Mouse (Mus musculus) embryonic facial prominence, embryonic 15.5 days (tissue): ENCODE measurements around the gene Copa. TPM values are rescaled to one million over a fixed set of nuclear protein-coding genes. Genes with fewer than 3 reads are reported as not detected.

ENCODE experiments used
- ATAC-seq: fragments of 200-750 bp; cut with Nextera tagmentation; 2 replicates; pipeline ENCODE4 v1.8.0; 2017; ENCODE audit warnings: low read depth, moderate TSS enrichment; ENCODE audit not compliant: insufficient number of reproducible peaks, low FRiP score, low TSS enrichment
- H3K27ac ChIP-seq: fragments of 300-500 bp; sonication (generic); replicated peaks from 2 replicates; pipeline ENCODE4 v1.5.1; 2015; ENCODE audit warnings: mild to moderate bottlenecking, inconsistent platforms
- H3K27me3 ChIP-seq: fragments of 300-500 bp; sonication (generic); 2 replicates; pipeline ENCODE4 v1.6.1; 2015; ENCODE audit warnings: inconsistent platforms
- H3K36me3 ChIP-seq: fragments of 300-500 bp; sonication (generic); 2 replicates; pipeline ENCODE4 v1.6.1; 2015; ENCODE audit warnings: mild to moderate bottlenecking, inconsistent platforms
- H3K4me1 ChIP-seq: fragments of 300-500 bp; sonication (generic); 2 replicates; pipeline ENCODE4 v1.6.1; 2015; ENCODE audit warnings: inconsistent platforms
- H3K4me2 ChIP-seq: fragments of 300-500 bp; sonication (generic); replicated peaks from 2 replicates; pipeline ENCODE4 v1.6.1; 2015; ENCODE audit warnings: mild to moderate bottlenecking, inconsistent platforms
- H3K4me3 ChIP-seq: fragments of 300-500 bp; sonication (generic); replicated peaks from 2 replicates; pipeline ENCODE4 v1.5.1; 2015; ENCODE audit warnings: mild to moderate bottlenecking, inconsistent platforms
- H3K9ac ChIP-seq: fragments of 300-500 bp; sonication (generic); 2 replicates; pipeline ENCODE4 v1.6.1; 2015; ENCODE audit warnings: inconsistent platforms
- H3K9me3 ChIP-seq: fragments of 300-500 bp; sonication (generic); replicated peaks from 2 replicates; pipeline ENCODE4 v1.6.1; 2016; ENCODE audit warnings: inconsistent platforms
- WGBS: fragments of 180-500 bp; shearing (Covaris S2); methylation state at CpG from one replicate; pipeline ENCODE4 v1.1.7; 2015; 5-methylcytosine and 5-hydroxymethylcytosine counted together
- polyA plus RNA-seq: library from polyadenylated mRNA; unstranded; fragments of >200 nt; fragmentation: Nextera tagmentation; extraction: Ambion mirVana; gene quantifications from 2 replicates; pipeline ENCODE4 v1.2.1, GENCODE M21; 2015

Gene Copa
- polyA plus RNA-seq, 1 experiment from 2014 or later = 235 TPM

DNA sequence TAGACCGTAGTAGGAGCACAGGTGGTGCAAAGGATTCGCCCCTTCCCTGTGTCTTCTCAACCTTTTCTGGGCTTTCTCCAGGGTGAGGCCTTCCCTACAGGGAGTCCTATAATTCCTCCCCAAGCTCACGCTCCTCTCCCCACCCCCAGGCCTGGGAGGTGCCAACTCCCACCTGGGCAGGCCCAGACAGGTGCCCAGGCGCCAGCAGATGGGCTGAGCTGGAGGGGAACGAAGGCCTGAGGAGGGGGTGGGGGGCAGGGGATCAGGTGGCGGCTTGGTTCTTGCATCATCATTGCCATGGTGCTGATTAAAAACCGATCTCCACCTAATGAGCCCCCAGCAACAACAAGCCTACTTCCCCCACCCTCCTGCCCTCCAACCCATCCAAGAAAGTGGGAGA, 23.5 kb upstream of the Copa start:
- ATAC-seq = peak; percentile 64
- Histone ChIP-seq H3K36me3 (no peaks in the 10 kb centered on the region), H3K9ac (no peak overlapping the region), H3K4me2 (no peak overlapping the region), H3K9me3 (no peaks in the 10 kb centered on the region), H3K4me3 (no peak overlapping the region), H3K27ac (no peak overlapping the region), H3K27me3 (peaks cover 31% of the 10 kb centered on the region), H3K4me1 (peaks cover 22% of the 10 kb centered on the region)
- WGBS = 39% methylated on average over 7 of the region's 7 CpGs

DNA sequence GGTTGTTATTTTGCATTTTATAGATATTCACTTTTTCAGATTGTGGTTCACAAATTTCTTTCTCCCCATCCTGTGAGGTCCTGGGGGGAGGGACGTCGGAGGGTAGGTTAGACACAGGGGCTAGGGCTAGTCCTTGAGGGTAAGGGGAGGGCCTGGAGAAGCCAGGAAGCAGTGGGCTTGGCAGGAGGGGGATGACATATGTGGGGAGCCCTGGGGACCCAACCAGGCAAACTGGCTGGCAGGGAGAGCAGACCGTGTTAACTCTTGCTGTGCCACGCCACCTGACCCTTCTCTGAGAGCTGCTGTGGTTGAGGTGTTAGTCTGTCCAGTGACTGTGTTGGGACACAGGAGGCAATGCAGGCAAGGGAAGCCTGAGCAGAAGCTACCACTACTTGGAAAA, 21.7 kb upstream of the Copa start:
- peaks cover 14% of the 10 kb centered on the region; the same call in 1 of the 2 replicates for H3K27me3 ChIP-seq
- H3K9ac ChIP-seq = no peak overlapping the region
- H3K4me3 ChIP-seq = no peak overlapping the region
- H3K36me3 ChIP-seq = peaks cover 17% of the 10 kb centered on the region
- ATAC-seq = no peak
- no peak overlapping the region for H3K27ac ChIP-seq
- H3K4me1 ChIP-seq = peaks cover 16% of the 10 kb centered on the region
- WGBS = 44% methylated on average over 4 of the region's 4 CpGs
- no peaks in the 10 kb centered on the region for H3K9me3 ChIP-seq
- no peak overlapping the region for H3K4me2 ChIP-seq

DNA sequence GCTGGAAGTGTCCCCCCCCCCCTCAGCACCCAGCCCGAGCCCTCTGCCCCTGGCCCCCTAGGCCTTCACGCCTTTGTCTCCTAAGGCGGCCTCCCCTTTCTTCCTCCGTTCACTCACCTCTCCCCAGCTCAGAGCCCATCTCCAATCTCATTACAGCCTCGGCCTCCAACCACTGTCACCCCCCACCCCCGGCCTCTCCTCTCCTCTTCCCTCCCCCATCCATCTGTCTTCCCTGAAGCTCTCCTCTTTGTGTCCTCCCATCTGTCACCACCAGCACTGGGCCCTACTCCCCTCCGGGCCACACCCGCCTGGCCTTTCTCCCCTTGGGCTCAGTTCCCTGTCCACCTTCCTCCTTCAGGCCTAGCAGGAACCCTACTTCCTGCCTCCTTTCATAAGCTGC, 21.1 kb upstream of the Copa start:
- WGBS = 40% methylated on average over 8 of the region's 8 CpGs
- Histone ChIP-seq H3K36me3 (peaks cover 23% of the 10 kb centered on the region), H3K4me3 (no peak overlapping the region), H3K4me2 (no peak overlapping the region), H3K9ac (no peak overlapping the region), H3K9me3 (no peaks in the 10 kb centered on the region), H3K27ac (no peak overlapping the region), H3K27me3 (peaks cover 8% of the 10 kb centered on the region; the same call in 1 of the 2 replicates), H3K4me1 (peaks cover 16% of the 10 kb centered on the region)
- ATAC-seq = no peak

DNA sequence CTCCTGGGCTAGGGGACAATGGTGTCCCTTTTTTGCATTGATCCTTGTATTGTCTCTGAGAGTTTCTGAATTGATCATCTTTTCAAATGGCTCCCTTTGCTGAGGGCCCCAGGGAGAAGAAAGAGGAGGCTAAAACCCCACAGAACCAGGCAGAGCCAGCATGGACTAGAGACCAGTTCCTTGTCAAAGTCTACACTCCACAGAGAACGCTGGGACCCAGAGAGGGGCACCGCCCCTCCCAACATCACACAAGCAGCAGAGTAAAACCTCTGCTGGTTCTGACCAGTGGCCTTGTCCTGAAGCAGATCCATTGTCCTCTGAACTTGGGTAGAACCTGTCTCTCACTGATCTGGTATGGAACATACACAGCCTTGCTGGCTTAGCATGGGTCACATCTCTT, 20.2 kb upstream of the Copa start:
- Histone ChIP-seq H3K4me2 (no peak overlapping the region), H3K9me3 (no peaks in the 10 kb centered on the region)
- 86% methylated on average over 2 of the region's 2 CpGs for WGBS

DNA sequence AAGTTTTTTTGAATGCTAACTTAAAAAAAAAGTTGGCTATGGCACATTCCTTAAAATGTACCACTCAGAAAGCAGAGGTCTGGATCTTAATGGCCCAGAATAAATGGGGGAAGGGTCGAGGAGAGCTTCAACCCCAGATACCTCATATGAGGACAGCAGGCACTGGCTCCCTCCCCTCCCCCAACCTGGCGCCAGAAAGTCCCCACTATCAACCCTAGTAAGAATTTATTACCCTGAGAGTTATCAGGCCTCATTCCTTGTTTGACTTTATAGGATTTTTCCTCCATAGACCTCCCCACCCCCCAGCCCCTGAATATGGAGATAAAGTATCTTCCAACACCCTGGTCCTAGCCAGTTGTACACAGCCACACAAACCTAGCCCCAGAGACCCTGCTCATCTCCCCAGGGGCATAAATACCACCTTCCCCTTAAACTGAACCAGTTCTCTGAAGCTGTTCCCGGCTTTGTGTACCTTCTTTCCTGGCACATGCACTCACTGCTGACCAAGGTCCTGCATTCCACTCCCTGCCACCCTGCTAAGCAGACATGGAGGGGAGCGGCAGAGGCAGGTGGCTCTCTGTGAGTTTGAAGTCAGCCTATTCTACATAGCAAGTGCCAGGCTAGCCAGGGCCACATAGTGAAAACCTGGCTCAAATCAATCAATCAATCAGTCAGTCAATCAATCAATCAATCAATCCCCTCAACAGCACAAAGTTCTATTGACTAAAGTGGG, 18.9 kb upstream of the Copa start:
- ATAC-seq = no peak
- no peaks in the 10 kb centered on the region for H3K9me3 ChIP-seq
- no peak overlapping the region for H3K9ac ChIP-seq
- 55% methylated on average over 4 of the region's 4 CpGs for WGBS
- H3K4me1 ChIP-seq = peaks cover 5% of the 10 kb centered on the region
- H3K27ac ChIP-seq = no peak overlapping the region
- H3K27me3 ChIP-seq = no peaks in the 10 kb centered on the region
- H3K36me3 ChIP-seq = peaks cover 45% of the 10 kb centered on the region
- H3K4me2 ChIP-seq = no peak overlapping the region
- H3K4me3 ChIP-seq = no peak overlapping the region

More for the DNA sequence above, 20.2 kb upstream of the Copa start:
- no peak for ATAC-seq
- Histone ChIP-seq H3K36me3 (peaks cover 31% of the 10 kb centered on the region), H3K4me3 (no peak overlapping the region), H3K9ac (no peak overlapping the region), H3K27ac (no peak overlapping the region), H3K4me1 (peaks cover 16% of the 10 kb centered on the region), H3K27me3 (0 out of 2 replicates have a peak, but pooled peaks cover 1% of the 10 kb centered on the region)

DNA sequence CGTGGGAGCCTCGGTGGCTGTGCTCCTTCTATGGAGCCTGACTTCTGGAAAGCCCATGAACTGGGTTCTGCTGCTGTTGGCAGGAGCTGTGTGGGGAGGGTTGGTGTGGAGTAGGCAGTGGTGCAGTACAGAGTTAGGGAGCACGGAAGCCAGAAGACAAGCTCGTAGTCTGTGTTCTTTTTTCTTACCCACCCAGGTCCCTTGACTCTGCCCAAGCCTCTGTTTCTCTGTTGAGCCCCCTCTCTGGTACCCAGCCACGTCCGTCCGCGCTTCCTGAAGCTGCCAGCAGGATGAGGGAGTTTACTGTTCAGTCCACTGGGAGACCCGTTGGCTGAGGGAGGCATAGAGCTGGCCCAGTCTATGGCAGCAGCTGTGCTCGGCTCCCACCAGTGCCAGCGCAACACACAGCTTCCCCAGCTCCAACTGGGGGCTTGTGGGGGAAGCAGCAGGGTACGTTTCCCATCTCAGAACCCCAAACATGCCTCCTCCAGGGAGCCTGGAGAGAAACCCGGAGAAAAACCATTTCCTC, 17.7 kb upstream of the Copa start:
- H3K4me2 ChIP-seq = no peak overlapping the region
- no peaks in the 10 kb centered on the region for H3K27me3 ChIP-seq
- no peak overlapping the region for H3K4me3 ChIP-seq
- WGBS = 70% methylated on average over 13 of the region's 13 CpGs
- H3K27ac ChIP-seq = no peak overlapping the region
- H3K4me1 ChIP-seq = peaks cover 3% of the 10 kb centered on the region; the same call in 1 of the 2 replicates
- no peak for ATAC-seq
- H3K36me3 ChIP-seq = peaks cover 57% of the 10 kb centered on the region
- no peak overlapping the region for H3K9ac ChIP-seq
- H3K9me3 ChIP-seq = no peaks in the 10 kb centered on the region

DNA sequence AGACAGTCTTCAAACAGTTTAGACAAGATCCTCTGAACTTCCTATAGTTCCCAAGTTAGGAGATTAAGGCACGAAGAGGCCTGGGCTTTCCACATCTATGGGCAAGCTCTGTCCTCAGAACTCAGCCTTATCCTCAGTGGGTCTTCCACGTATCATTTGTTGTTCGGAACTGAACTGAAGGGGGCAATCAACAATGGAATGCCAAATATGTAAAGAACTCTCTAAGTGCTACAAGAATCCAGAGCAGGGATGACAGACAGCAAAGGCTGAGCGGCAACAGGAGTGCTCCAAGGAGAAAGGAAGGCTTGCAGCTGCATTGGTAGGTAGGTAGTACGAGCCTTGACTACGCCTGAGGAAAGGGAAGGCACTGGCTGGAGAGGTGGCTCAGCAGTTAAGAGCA, 12.1 kb upstream of the Copa start:
- H3K4me2 ChIP-seq = no peak overlapping the region
- no peaks in the 10 kb centered on the region for H3K9me3 ChIP-seq
- H3K9ac ChIP-seq = no peak overlapping the region
- H3K4me1 ChIP-seq = no peaks in the 10 kb centered on the region
- WGBS = 53% methylated on average over 6 of the region's 6 CpGs
- no peaks in the 10 kb centered on the region for H3K27me3 ChIP-seq
- H3K36me3 ChIP-seq = peaks cover 99% of the 10 kb centered on the region
- no peak for ATAC-seq
- H3K27ac ChIP-seq = no peak overlapping the region
- H3K4me3 ChIP-seq = no peak overlapping the region

DNA sequence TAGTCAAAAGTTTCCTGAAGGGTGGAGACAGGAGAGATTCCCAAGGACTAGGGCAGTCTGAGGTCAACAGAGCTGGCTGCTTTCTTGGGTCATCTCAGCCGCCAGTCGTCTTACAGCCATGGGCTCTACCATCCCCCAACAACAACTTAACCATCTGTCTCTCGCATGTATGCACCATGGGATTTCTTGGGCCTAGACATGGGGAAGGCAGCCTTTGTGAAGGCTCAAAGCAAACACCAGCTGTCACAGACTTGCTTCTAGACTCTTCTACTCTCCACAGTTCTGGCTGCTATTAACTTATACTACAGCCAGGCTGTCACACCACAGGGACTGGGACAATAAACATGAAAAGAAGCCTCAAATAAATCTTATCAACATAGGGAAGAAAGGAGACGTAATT, 10.8 kb upstream of the Copa start:
- Histone ChIP-seq H3K4me3 (no peak overlapping the region), H3K9me3 (no peaks in the 10 kb centered on the region), H3K27ac (no peak overlapping the region), H3K27me3 (no peaks in the 10 kb centered on the region), H3K36me3 (peaks cover 99% of the 10 kb centered on the region), H3K4me2 (no peak overlapping the region), H3K4me1 (no peaks in the 10 kb centered on the region), H3K9ac (no peak overlapping the region)
- WGBS = 68% methylated on average over 4 of the region's 4 CpGs
- no peak for ATAC-seq

DNA sequence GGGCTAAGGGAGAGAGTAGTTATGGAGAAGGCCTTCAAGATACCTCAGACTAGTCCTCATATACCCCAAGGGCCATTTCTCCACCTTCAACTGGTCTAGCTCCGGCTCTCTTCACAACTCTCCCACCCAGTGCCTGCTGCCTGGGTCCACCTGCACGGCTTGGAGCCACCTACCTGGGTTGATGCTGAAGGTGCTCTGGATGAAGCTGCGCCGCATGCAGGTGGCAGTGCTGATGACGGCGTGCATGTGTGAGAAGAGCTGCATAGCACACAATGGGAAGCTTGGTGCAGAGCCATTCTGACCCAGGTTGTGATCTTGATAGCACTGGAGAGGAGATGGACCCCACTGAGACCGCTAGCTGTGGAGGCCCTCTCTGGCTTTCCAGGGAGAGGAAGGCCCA, 9.7 kb upstream of the Copa start:
- Histone ChIP-seq H3K4me1 (no peaks in the 10 kb centered on the region), H3K27ac (no peak overlapping the region), H3K9ac (no peak overlapping the region), H3K27me3 (no peaks in the 10 kb centered on the region), H3K4me2 (no peak overlapping the region), H3K36me3 (peaks cover 94% of the 10 kb centered on the region), H3K4me3 (no peak overlapping the region), H3K9me3 (no peaks in the 10 kb centered on the region)
- 94% methylated on average over 7 of the region's 7 CpGs for whole genome bisulfite sequencing
- ATAC-seq = no peak

DNA sequence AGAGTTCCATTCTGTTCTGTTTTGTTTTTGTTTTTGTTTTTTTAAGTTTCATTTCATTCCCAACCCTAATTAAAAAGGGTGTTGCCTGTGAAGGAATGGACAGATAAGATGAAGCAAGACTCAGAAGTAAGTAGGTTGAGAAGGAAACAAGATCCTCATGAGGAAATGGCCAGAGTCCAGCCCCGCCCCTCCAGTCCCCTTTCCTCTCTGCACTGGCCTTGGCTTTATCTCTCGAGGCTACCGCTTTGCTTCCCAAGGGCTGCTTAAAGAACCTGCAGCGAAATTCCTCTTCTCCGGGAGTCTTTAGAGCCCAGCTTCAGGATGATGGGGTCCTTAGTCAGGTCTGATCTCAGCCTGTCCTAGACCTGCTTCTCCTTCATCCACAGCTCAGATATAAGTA, 4.3 kb upstream of the Copa start:
- Histone ChIP-seq H3K4me2 (no peak overlapping the region), H3K27me3 (no peaks in the 10 kb centered on the region), H3K4me1 (peaks cover 4% of the 10 kb centered on the region), H3K9ac (no peak overlapping the region; the same call in 1 of the 2 replicates), H3K36me3 (peaks cover 61% of the 10 kb centered on the region), H3K9me3 (no peaks in the 10 kb centered on the region), H3K27ac (no peak overlapping the region), H3K4me3 (no peak overlapping the region)
- no peak for ATAC-seq
- WGBS = 66% methylated on average over 5 of the region's 5 CpGs

DNA sequence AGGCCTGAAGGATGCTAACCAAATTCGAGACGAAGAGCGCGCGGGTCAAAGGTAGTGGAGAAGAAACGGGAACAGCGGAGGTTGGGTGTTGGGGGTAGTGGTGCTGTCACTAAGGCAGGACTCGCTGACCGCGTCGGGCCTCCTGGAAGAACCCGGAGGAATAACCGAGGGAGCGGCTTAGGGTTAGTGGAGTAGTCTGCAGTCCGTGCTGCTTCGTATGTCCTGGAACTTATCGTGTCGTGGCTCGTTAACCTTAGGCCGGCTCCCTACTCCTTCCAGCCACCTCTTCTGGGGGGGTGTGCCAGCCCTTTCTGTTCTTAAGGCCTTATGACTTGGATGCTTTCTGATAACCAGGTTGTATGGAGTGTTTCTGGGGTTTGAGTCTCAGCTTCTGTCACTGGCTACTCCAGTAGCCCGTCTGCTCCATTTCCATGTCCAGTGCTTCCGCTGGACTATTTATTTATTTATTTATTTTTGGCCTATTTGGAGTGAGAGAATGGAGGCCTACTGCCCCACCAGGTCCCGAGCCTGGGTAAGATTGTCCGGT, 643 bp downstream of the Copa start:
- H3K27me3 ChIP-seq = no peaks in the 10 kb centered on the region
- whole genome bisulfite sequencing = under 1% methylated on average over 24 of the region's 24 CpGs
- peaks cover 15% of the 10 kb centered on the region for H3K4me1 ChIP-seq
- peak overlapping the region; percentile 88 for H3K4me3 ChIP-seq
- peak; percentile 70 for ATAC-seq
- peak overlapping the region; percentile 53 for H3K4me2 ChIP-seq
- no peaks in the 10 kb centered on the region for H3K9me3 ChIP-seq
- H3K36me3 ChIP-seq = peaks cover 21% of the 10 kb centered on the region
- peak overlapping the region; percentile 85 for H3K27ac ChIP-seq
- H3K9ac ChIP-seq = peak overlapping the region; percentile 87
